10 mouse cellular contexts compared by ENCODE assay signal in genomic region chr9:121241806-121242205, GRCm38 (mm10). TPM values are rescaled to one million over a fixed set of nuclear protein-coding genes. Genes with fewer than 3 reads are reported as not detected.
DNase-seq lines count a peak whose midpoint lies in the region; ATAC-seq lines count a peak whose summit lies in the region.
"Had no signal": no experiment of that assay in that cellular context is flagged by ENCODE, and none has a peak within 500 bp of the region (broad histone marks: within the 10 kb centered on the region; RNA-seq: fewer than 3 reads in every experiment).

No protein-coding gene starts in this region.

- no peaks in the 10 kb centered on the region for H3K9me3 ChIP-seq in forebrain, embryonic 12.5 days
- no peaks in the 10 kb centered on the region for H3K9me3 ChIP-seq in forebrain, embryonic 14.5 days (replicated peaks; ENCODE audit: control insufficient read depth, low read length)
- no peaks in the 10 kb centered on the region for H3K9me3 ChIP-seq in midbrain, embryonic 13.5 days

- H3K27me3 ChIP-seq in forebrain, embryonic 12.5 days: no peaks in the 10 kb centered on the region
- no peaks in the 10 kb centered on the region for H3K27me3 ChIP-seq in forebrain, embryonic 14.5 days (replicated peaks; ENCODE audit: control insufficient read depth, insufficient read depth, low read length)
- no peaks in the 10 kb centered on the region for H3K27me3 ChIP-seq in midbrain, embryonic 13.5 days
- H3K27me3 ChIP-seq: Patski had no signal

- H3K9ac ChIP-seq in forebrain, embryonic 12.5 days: no peak overlapping the region
- no peak overlapping the region for H3K9ac ChIP-seq in forebrain, embryonic 14.5 days (ENCODE audit: low read length)
- H3K9ac ChIP-seq in midbrain, embryonic 13.5 days (replicated peaks): no peak overlapping the region

- no peak for DNase-seq in forebrain, embryonic 14.5 days (ENCODE audit: low spot score)
- peak; percentile 26 for DNase-seq in lung, postnatal 36 days
- DNase-seq in lung, postnatal 14 days: no peak
- DNase-seq in c-Kit-positive CD71-negative TER-119-negative erythroid progenitor cells, embryonic 14.5 days (ENCODE audit: low read depth): peak; percentile 19
- DNase-seq in monocyte, adult 2 months (ENCODE audit: low read depth in 1 of 2, low spot score in 2 of 2): peak; percentile 20 to 26
- DNase-seq in ovary, adult 18-20 months (ENCODE audit: low spot score): no peak

- no peak overlapping the region for H3K4me3 ChIP-seq in forebrain, embryonic 12.5 days (replicated peaks)
- H3K4me3 ChIP-seq in forebrain, embryonic 14.5 days (ENCODE audit: low read depth, low read length): no peak overlapping the region
- no peak overlapping the region for H3K4me3 ChIP-seq in midbrain, embryonic 13.5 days (replicated peaks)
- H3K4me3 ChIP-seq: heart, adult 2 months had no signal

- ATAC-seq in forebrain, embryonic 12.5 days (ENCODE audit: low FRiP score): 0 out of 2 replicates have a peak, but pooled peaks have one; percentile 46
- ATAC-seq in forebrain, embryonic 14.5 days: no peak
- no peak for ATAC-seq in midbrain, embryonic 13.5 days
- ATAC-seq: Patski had no signal

- H3K4me1 ChIP-seq in forebrain, embryonic 12.5 days: no peaks in the 10 kb centered on the region
- no peaks in the 10 kb centered on the region for H3K4me1 ChIP-seq in forebrain, embryonic 14.5 days (ENCODE audit: control insufficient read depth, insufficient read depth, low read length)
- H3K4me1 ChIP-seq in midbrain, embryonic 13.5 days (replicated peaks): no peaks in the 10 kb centered on the region

- no peaks in the 10 kb centered on the region for H3K36me3 ChIP-seq in forebrain, embryonic 12.5 days (replicated peaks)
- no peaks in the 10 kb centered on the region for H3K36me3 ChIP-seq in forebrain, embryonic 14.5 days (ENCODE audit: control insufficient read depth, insufficient read depth, low read length)
- H3K36me3 ChIP-seq in midbrain, embryonic 13.5 days: no peaks in the 10 kb centered on the region

- WGBS in forebrain, embryonic 12.5 days: 25% methylated on average over 5 of the region's 5 CpGs
- 22% methylated on average over 5 of the region's 5 CpGs for WGBS in forebrain, embryonic 14.5 days
- WGBS in midbrain, embryonic 13.5 days: 28% methylated on average over 5 of the region's 5 CpGs

- H3K4me2 ChIP-seq in forebrain, embryonic 12.5 days: no peak overlapping the region
- H3K4me2 ChIP-seq in forebrain, embryonic 14.5 days (ENCODE audit: low read length): no peak overlapping the region
- H3K4me2 ChIP-seq in midbrain, embryonic 13.5 days (replicated peaks): no peak overlapping the region

- no peak overlapping the region for H3K27ac ChIP-seq in forebrain, embryonic 12.5 days
- no peak overlapping the region for H3K27ac ChIP-seq in forebrain, embryonic 14.5 days (ENCODE audit: low read depth, low read length)
- no peak overlapping the region for H3K27ac ChIP-seq in midbrain, embryonic 13.5 days
- H3K27ac ChIP-seq: heart, adult 2 months had no signal

RNA-seq across cellular contexts. Expression of gene Ulk4, which starts 35.2 kb away (rescaled TPM):
- 179 and 182 TPM in 2 replicates for polyA plus RNA-seq in forebrain, embryonic 12.5 days (2016; fragmentation: Nextera tagmentation; extraction: Ambion mirVana)
- 105 and 131 TPM in 2 replicates for polyA plus RNA-seq in forebrain, embryonic 14.5 days (2014; fragmentation: Nextera tagmentation; extraction: Ambion mirVana)
- 151 and 159 TPM in 2 replicates for polyA plus RNA-seq in midbrain, embryonic 13.5 days (2015; fragmentation: Nextera tagmentation; extraction: Ambion mirVana)

RNA-seq across cellular contexts. Expression of gene Trak1, which starts 55.5 kb away (rescaled TPM):
- polyA plus RNA-seq in forebrain, embryonic 12.5 days (2016; fragmentation: Nextera tagmentation; extraction: Ambion mirVana): 41.2 and 45.3 TPM in 2 replicates
- polyA plus RNA-seq in forebrain, embryonic 14.5 days (2014; fragmentation: Nextera tagmentation; extraction: Ambion mirVana): 40.3 and 58.5 TPM in 2 replicates
- 41.1 and 44.8 TPM in 2 replicates for polyA plus RNA-seq in midbrain, embryonic 13.5 days (2015; fragmentation: Nextera tagmentation; extraction: Ambion mirVana)

Comparison
In these comparisons a context has a peak if more than half of its experiments do, and no peak if none do; other contexts are left out.
1. DNase-seq: peak in lung, postnatal 36 days (single experiment), c-Kit-positive CD71-negative TER-119-negative erythroid progenitor cells, embryonic 14.5 days (single experiment) and monocyte, adult 2 months (2 of 2); none in forebrain, embryonic 14.5 days (single experiment), lung, postnatal 14 days (single experiment) and ovary, adult 18-20 months (single experiment).